Mouse (Mus musculus): ENCODE measurements at regions not wholly inside any gene's neighbourhood (a gene's known extent, or its start where the extent isn't known, plus 50 kb on each side); places are given as distances from the start of the nearest gene placed in this dataset.

DNA sequence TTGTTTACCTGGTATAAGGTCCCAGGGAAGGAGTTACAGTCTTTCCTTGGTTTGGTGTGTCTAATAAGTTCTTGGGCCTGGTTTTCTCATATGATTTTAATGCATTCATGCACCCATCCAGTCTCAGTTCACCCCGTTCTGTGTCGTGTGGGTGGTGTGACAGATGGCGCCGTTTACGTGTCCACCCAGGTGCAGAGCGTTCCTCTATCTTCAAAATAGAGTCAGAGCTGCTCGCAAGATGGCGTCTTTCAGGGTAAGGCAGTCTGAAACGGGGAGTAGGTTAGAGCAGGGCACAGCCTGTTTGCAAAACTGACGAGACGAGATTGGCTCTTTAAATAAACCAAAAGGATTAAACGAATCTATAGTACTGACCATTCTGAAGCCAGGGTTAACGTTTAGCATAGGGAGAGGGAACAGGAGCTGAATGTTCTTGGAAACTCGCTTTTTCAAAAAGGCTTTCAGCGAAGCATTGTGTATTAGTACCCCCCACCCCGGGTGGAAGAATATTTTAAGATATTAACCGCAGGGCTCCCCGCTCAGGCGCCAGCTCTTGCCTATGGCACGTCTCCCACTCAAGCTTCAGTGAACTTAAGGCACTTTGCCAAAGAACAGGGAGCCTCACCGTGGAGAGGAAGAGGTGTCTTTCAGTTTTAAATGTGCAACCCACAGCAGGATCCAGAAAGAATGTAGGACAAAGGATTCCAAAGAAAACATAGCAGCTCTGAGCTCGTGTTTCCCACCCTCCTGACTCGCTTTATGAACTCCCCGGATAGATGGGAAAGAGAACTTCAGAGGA is 241.7 kb upstream of the Pfn2 start:
- DNase-seq, result peak; percentile 46

DNA sequence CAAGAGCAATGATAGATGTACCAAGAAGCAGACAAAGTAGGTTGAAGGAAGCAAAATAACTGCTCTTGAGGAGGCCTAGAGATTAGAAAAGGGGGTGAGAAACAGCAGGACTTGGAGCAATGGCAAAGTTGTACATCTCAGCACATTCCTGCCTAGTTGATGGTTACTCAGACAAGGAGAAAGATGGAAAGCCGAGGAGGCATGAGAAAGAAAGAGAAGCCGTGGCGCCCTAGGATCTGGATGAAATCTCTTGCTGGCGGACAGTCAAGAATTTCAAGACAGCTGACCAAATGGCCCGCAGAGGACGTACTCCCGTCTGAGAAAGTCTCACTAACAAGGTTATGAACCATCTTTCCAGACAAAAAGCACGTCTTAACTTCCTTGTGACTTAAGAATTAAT is 242.5 kb upstream of the Pfn2 start:
- no peak for DNase-seq

DNA sequence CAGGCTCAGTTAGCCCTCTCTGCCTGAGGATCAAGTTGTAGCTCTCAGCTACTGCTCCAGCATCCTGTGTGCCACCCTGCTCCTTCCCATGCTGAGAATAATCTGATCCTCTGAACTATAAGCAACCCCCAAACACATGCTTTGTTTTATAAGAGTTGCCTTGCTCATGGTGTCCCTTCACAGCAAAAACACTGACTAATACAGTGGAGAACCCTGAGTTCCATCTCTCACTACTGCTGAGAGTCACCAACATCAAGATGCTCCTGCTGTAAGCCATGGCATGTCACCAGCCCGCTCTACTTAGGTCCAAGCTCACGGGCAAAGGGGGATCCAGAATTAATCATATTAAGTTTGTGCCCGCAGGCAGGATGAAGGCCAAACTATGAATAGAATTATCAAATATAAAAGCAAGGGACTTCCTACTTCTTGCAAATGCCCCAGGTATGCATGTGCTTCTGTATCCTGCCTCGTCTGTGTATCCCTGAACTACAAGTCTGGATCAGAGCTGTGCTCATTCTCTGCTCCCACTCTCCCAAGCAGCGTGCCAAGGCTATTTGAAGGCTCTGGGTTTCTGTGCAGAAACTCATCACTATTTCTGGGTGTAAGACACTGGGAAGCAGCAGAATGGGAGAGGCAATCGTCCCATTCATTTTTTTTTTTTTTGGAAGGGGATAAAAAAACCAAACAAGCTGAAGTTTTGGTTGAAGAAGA is 243.7 kb upstream of the Pfn2 start:
- DNase-seq, result no peak

DNA sequence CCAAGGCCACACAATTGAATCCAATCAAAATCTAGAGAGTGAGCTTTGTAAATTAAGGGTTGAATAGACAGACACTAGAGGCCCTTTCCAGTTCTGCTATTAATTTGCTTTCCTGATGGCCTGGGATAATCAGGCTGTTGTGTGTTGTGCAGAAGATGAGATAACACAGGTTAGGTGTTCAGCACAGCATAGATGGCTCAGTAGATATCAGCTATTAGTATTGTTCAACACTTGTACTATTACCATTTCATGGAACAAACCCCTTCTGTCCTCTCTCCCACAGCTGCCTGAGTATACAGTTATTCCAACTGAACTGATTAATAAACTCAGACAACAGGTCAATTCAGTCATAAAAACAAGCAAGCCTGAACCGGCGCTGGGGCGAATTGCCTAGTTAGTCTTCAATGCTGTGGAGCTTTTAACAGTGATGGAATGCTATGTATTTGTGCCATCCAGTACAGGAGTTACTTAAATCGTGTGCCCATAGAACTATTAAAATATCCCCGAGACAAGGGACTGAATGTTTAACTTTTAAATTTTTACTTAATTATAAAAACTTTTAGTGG is 263.1 kb upstream of the Pfn2 start:
- DNase-seq, result no peak

DNA sequence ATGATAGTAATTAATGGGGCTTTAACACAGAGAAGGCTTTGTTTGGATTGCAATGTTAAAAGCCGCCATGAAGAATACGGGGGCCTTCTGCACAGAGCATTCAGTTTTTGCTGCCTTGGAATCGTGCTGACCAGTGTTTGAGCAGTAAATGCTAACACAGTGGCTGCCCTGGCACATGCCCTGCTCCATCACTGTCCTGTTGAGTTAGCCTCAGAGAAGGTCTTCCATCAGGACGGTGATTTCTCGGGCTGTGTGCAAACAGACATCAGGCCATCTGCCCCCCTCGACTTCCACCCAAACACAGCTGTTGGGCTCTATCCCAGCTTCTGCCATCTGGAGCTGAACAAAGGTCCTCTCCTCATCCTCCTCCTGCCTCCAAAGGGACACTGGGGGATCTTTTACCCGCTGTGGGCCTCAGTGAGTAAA is 264.6 kb upstream of the Pfn2 start:
- DNase-seq, result no peak

DNA sequence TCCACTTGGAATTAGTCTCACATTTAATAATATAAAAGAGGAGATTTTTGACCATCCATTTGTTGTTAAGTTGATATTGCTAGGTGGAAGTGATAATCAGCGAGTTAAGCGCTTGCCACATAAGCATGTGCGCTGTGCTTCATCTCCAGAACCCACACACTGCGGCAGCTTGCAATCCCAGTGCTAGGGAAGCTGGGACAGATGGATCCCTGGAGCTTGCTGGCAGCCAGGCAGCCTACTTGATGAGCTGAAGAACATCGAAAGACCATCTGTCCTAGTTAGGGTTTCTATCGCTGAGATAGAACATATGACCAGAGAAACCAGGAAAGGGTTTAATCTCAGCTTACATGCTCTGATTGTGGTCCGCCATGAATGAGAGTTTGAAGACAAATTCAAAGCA is 266.1 kb upstream of the Pfn2 start:
- no peak for DNase-seq

DNA sequence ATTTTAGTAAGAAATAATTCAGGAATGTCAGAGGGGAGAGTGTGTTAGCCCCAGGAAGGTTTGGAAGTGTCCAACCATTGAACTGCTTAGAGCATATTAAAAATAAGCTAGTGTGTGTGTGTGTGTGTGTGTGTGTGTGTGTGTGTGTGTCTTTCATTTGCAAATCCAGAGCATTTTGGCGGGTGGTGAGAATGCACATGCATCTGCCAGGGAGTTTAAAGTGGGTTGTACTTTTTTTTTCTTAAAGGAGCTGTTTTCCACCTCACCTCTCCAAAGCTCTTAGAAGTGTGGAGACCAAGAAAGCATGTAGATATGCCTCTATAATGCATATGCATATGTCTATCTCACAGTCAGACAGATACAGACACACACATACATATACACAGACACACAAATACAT is 267.6 kb upstream of the Pfn2 start:
- DNase-seq, result no peak

DNA sequence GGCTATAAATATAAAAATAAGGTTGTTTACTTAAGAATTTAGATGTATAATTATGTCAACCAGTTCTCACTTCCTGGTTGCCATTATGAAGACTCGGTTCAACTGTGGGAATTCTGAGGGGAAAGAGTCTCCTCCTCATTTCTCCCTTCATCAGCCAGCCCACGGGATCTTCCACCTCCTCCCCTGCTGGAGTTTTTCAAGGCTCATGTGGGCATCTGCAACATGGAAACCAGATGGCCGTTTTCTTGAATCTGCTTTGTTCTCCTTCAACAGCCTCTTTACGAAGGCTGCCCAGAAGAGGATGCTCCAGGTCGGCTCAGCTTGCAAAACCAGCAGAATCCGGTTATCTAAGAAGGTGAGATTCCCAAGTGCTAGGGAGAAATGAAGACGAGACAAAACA is 269.0 kb upstream of the Pfn2 start:
- DNase-seq, result no peak

DNA sequence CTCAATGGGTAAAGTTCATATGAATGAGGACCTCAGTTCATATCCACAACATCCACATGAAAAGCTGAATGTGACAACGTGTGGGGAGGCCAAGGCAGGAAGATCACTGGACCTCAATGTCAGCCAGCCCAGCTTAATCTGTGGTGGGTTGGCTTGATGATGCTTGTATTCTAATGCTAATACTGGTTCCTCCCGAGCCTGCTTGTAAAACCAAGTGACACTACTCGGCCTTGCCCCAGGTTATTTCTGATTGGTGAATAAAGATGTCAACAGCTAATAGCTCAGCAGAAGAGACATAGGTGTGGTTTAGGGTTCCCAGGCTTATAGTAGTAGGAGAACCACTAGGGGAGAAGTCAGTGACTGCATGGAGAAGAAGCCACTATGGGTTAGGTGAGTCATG is 272.2 kb upstream of the Pfn2 start:
- DNase-seq, result no peak

DNA sequence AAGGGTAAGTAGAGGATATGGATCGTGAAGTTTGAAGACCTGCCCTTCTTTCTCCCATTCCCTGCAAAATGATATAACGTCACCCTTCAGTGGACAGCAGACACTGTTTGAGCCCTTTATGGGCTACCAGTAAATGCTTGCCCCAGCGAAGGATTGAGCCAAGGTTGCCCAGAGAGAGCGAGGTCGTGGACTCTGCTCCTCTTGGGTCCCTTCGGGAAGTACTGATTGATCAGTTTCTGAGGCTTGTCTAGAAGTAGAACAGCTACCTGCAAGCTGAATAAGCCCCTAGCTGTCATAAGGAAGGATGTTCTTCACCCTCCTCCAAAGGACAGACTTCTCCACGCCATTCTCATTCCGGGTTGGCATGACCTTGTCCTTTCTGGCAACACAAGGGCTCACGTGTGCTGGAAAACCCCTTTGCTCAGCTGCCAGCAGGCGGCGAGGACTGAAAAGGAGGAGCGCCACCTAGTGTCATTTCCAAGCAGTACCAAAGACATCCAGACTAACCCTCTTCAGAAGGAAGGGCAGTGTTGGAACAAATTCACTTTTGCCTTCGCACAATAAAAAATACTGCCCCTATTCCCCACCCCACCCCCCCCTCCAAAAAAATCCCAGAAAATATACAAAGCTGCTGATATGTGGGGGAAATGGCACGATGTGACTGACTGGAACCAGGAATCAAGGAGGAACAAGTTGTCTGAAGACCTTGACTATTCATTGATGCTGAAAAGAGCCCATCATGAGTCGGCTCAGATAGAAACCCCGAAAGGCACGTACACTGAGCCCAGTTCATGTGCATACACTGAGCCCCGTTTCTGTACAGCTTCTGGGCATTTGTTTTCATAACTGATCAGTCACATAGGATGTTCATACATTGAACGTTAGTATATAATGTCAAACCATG is 274.8 kb upstream of the Pfn2 start:
- peak; percentile 59 for DNase-seq

DNA sequence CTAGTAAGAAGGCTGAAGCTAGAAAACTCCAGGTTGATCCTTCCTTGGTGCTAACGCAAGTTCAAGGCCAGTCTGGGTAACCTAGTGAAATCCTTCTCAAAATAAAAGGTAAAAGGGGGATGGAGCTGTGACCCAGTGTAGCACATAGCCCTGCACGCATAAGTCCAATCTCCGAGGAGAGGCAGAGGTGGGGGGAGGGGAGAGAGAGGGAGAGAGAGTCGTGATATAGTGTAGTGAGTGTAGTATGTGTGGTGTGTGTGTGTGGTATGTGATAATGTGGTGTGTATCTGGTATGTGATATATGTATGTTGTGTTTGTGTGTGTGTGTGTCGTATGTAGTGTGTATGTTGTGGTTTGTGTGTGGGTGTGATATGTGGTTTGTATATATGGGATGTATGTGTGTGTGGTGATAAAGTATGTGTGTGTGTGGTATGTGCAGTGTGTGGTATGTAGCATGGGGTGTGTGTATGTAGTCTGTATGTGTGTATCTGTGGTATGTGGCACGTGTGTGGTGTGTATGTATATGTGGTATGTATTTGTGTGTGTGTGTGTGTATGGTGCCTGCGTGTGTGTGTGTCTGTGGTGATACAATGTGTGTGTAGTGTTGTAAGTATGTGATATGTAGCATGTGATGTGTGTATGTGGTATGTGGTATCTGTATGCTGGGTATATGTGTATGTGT is 275.7 kb upstream of the Pfn2 start:
- DNase-seq, result no peak

DNA sequence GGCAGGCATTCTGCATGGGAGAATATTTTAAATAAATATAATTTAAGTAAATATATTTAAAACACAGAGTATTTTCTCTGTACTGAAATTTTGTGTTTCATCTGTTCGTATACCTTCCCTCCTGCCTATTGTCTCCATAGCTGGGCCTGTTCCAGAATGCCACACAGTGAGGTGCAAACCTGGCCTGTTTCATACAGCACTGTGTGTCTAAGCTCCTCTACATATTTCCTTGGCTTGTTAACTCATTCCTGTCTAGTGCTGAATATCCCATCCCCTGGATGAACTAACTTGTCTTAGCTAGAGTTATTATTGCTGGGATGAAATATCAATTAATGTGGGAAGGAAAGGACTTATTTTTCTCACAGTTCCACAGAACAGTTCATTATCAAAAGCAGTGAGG is 277.0 kb upstream of the Pfn2 start:
- no peak for DNase-seq

DNA sequence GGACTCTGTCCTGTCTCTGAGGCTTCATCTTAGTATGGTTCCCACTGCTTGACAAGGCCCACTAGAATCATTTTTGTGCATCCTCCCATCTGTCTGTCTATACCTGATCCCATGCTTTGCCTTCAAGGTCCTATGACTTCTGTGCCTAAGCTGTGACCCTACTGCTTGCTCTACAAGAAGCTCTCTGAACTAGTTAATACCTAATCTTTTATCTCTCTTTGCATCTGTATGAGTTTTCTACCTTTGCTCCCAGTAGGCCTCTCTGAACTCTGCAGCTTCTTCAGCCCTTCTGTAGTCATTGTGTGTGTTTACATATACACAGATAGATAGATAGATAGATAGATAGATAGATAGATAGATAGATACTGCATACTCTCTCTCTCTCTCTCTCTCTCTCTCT is 279.1 kb upstream of the Pfn2 start:
- no peak for DNase-seq

DNA sequence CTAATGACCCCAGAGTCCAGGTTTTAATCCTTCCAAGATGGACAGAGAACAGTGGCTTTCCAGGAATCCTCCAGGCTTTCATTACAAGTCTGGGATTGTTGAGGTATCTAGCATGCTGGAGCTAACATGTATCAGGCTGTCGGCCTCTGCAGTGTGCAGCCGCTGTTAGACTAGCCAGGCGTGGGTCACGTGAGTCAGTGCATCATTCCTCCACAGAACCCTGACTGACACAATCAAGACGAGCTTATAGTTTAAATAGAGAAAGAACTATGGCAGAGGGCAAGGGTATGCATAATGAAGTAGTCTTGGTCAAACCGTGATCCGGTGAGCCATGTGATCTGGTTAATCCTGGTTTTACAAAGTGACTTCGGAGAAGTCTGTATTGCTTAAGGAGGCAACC is 280.2 kb upstream of the Pfn2 start:
- no peak for DNase-seq

DNA sequence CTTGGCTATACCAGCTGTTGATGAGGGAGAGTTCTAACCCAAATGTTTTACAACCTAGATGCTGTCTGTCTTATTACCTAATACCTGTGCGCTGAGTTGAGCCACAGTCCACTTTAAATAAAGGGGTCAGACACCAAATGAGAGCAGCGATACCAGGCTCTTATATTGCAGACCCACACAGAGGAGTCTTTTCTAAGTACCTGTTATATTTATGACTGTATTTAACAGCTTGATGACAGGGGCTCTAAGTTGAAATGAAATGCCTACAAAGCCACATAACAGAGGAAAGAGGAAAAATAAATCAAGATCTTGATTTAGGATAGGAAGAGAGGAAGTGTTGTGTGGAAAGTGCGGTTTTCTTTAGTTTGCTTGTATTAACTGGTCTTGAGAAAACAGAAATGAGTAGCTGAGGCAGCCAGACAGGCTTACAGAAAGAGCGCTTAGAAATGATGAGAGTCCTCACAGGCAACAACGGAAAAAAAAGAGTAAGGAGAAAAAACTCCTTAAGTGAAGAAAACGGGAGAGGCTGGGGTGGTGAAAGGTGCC is 281.6 kb upstream of the Pfn2 start:
- DNase-seq, result no peak

DNA sequence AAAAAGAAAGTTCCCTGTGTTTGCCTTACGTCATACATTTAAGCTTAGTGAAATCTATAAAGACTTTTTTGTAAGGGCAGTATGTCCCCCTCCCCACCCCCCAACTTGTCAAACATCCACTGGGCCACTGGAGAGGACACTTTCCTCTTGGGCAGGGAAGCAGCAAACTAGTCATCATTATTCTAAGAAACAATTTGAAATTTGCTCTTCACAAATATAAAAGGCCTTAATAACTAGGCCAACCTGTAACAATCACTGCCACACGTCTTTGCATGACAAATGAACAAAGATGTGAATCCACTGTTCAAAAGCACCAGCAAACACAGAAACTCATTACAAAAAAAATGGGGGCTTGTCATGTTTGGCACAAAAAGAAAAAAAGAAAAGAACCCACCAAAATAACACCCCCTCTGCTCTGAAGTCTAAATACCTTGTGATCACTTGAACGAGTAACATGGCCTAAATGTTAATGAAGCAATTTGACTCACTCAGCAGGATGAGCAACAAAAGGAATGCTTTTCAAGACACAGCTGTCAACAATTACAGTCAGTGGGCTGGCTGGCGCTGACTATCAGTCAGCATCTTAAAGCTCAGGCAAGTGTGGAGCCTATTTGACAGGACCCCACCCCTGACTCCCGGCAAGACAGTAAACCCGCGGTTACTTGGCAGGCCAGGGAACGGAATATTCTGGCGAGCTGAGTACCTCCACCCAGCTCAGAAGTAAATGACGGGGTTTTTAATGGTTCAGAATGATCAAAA is 278.7 kb upstream of the Tsc22d2 start:
- DNase-seq, result no peak

DNA sequence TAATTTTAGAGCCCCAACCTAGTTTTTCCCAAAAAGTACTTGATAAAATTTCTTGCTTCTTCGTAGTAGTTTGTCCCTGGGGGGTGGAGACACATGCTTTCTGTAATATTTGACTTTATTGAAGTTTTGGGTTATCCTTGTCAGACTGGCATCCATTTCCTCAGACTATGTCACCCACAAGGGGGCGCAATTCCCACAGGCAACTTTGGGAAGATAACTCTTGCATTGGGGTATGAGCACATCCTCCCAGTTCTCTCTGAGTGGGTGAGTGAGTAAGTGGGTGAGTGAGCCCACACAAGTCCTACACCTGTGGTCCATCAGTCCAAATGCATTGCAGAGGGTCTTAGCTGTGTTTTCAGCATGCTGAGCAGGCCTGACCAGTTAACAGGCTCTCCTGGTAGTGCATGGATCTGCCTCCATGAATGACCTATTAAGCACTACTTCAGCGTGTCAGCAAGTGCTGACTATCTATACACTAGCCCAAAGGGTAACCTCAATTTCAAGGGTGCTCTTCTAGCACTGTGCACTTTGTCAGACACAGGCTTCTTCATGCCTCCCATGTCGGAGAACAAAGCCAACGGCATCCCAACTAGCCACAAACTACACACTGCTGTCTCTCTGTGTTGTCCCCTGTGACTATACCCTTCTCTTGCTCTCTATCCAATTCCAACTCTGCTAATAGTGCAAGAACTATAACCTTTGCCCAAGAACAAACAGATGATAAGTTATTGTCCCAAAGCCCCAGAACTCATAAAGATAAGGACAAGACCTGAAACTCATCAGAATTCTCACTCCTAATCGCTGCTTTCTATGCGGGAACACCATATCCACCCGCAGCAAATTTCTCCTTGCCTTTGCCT is 275.6 kb upstream of the Tsc22d2 start:
- DNase-seq, result no peak

DNA sequence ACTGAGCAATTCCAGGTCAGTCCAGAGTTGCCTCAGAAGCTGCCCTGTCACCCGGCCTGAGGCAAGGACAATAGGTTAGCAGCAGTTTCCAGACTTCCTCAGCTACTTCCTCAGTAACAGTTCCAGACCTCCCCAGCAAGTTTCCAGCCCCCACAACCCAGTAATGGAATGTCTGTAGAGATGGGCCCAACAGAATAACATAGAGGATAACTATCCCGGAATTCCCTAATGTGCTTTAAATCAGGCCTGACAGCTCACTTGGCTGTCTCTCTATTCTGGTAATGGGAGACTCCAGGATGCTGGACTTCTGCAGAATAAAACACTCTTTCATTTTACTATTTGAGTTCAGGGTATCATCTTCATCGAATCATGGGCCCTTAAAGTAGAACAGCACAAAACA is 268.4 kb upstream of the Tsc22d2 start:
- DNase-seq, result no peak

DNA sequence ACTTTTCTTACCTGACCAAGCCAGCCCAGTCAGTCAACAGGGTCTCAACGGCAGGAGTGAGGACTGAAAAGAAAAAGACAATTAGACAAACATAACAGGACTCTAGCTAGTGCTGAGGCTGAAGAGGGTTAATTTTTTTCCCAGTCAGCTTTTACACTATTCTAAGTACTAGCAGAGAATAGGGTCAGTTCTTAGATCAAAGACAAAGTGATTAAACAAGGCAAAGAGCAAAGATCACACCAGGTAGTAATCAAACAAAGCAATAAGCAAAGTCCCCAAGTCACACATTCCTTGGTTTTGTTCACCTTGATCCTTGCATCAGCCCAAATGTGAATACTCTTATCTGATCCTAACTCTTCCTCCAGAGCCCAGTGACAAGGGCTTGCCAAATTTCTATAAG is 267.8 kb upstream of the Tsc22d2 start:
- no peak for DNase-seq

DNA sequence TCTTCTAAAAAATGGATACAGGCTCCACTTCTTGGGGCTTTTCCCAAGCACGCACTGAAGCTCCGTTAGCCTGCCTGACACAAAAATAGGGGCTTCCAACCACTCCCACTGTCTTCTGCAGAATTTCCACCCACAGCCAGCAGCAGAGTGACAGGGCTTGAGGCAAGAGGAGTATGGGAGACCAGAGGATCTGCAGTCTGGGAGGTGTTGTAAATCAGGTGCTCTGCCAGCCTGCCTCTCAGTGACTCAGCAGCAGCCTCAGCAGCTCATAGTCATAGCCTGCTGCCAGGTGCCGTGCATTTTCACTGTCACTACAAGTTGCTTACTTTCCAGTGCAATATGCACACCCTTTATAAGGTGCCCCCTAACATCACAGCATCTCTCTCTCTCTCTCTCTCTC is 261.4 kb upstream of the Tsc22d2 start:
- DNase-seq, result no peak
